Mouse (Mus musculus): ENCODE measurements around the gene Tet2.
"Not testable (repeated sequence)": the region's sequence is repeated elsewhere in the genome, so short reads cannot be mapped to it uniquely, and the experiment has no call there.

DNA sequence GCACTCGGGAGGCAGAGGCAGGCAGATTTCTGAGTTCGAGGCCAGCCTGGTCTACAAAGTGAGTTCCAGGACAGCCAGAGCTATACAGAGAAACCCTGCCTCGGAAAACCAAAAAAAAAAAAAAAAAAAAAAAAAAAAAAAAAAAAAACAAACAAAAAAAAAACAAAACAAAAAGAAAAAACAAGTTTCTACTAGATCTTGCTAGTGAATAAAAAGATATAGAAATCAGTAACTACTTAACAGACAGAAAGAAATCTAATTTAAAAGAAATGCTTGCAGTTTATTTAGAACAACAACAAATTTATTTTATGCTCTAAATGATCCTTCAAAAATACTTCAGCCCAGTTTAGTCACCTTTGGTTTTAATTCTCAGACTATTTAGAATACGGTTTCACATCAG is 6.4 kb downstream of the Tet2 start:
- not testable (repeated sequence) for TF ChIP-seq CTCF, POLR2A (IDR thresholded peaks at IDR 0.05; ENCODE audit: insufficient read depth, low read depth, low read length)
